Mouse (Mus musculus): Measurements from ENCODE around the gene Padi4.

The Padi4 gene

GRCm38 (mm10) chr4:140774025-140774800 is at the start of gene Padi4:
Gene Padi4, minus strand, starts transcription at chr4:140774236.
- DNase-seq (ENCODE audit: low spot score in 2 of 2) = no peak

DNA sequence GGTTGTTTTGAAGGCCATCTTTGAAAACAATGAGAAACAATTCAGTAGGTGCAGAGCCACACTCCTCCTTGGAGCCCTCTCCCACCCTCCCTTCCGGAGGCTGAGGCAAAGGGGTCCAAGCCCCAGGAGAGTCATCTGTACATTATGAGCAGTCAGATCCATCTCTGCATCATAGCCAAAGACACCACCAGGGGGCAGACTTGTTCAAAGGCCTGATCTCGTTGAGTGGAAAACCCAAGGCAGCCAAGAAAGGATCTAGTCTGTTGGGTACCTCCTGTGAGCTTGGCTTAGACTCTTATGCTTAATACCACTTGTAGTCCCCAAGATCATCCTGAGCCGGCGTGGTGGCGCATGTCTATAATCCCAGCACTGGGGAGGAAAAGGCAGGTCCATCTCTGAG is 48.0 kb upstream of the Padi4 start:
- peak; percentile 65 to 86 for DNase-seq (ENCODE audit: low spot score in 2 of 2)

DNA sequence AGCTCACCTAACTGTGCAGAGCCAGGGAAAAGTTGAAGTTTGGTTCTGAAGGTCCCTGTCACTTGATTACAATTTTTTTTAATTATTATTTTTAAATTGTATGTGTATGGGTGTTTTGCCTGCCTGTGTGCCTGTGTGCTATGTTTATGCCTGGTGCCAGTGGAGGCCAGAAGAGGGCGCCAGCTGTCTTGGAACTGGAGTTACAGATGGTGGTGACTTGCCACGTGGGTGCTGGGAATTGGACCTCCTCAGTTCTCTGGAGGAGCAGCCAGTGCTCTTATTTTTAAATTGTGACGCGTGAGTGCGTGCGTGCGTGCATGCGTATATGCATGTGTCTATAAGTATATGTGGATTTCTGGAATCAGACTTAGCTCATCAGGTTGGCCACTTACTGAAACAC is 43.4 kb upstream of the Padi4 start:
- DNase-seq (ENCODE audit: low spot score in 2 of 2) = no peak

DNA sequence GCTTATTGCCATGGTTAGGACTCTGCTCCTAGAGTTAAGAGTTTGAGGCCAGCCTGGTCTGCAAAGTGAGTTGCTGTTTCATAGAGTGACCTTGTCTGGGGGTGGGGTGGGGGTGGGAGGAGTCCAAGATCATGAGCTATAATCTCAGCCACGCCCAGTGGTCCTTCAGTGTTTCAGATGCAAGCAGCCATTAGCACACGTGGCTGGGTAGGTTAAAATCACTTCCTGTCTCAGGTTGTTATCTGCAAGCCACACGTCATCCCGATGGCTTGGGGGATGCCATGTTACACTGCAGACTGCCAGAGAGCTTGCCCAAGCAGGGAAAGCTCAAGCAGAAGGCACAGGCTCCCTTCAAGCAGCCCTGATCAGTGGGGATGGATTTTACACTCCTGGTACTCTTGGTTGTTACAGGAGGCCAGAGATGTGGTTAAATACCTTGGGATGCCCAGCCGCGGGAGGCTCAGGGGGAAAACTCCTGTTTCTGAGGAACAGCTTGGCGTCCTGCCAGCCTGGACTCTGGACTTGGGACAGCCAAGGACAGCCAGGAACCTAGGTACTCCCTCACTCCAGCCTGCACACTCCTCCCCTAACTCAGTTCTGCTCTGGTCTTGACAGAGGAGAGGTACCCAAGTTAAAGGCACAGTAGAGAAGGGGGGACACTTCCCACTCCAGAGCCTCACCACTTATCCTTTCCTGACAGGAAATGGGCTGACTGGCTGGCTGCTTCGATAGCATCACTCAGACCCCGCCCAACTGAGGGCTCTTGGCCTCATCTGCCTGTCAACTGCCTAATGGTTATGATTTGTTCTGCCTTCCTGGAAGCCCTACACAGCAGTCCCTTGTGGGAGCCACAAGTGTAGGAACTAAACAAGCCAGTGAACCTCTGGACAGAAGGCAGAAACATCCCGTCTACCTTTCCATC is 42.2 kb upstream of the Padi4 start:
- peak in 1 of 2 experiments; percentile 27 for DNase-seq (ENCODE audit: low spot score in 2 of 2)

- DNase-seq (ENCODE audit: low spot score in 2 of 2) = no peak
Observed at GRCm38 (mm10) chr4:140815496-140815895, 41.5 kb upstream of the Padi4 start.

DNA sequence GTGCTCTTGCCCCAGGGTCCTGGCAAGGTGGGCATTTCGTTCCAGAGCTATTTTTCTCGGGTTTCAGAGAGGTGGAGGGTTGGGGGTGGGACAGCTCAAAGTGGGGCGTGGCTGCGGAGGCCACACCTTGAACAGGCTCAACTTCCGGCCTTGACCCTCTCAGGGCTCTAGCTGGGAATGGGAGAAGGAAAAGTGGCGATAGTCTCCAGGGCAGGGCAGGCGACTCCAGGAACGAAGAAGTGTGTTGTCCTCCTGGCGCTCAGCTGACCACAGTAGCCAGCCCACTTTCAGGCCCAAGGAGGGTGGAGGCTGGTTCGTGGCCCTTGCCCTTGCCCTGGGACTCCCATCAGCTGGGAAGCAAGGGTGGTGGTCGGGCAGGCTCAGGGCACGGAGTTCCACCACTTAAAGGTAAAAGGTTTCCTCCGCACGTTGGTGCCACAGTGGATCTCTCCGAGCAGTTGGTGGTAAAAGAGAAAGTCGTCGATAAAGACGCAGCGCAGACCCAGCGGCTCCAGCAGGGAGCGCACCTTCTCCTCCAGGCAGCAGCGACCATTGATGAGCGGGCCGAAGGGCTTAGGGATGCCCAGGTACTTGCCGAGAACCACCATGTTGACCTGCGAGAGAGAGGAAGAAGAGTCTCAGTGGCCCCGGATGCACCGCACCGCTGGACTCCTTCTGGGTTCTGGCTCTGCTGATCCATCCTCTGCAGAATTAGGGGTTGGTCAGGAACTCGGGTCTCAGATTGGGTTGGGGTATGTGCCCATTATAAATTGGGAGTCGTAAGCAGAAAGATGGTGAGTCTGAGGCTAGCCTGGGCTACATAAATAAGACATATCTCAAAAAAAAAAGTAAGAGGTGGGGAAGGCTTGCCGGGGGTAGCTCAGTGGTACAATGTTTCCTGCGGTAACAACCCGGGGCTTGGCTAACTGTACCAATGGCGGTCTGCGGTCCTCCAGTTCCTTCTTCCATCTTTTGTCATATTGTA is 40.5 kb upstream of the Padi4 start:
- DNase-seq (ENCODE audit: low spot score in 2 of 2) = peak; percentile 62 to 82

DNA sequence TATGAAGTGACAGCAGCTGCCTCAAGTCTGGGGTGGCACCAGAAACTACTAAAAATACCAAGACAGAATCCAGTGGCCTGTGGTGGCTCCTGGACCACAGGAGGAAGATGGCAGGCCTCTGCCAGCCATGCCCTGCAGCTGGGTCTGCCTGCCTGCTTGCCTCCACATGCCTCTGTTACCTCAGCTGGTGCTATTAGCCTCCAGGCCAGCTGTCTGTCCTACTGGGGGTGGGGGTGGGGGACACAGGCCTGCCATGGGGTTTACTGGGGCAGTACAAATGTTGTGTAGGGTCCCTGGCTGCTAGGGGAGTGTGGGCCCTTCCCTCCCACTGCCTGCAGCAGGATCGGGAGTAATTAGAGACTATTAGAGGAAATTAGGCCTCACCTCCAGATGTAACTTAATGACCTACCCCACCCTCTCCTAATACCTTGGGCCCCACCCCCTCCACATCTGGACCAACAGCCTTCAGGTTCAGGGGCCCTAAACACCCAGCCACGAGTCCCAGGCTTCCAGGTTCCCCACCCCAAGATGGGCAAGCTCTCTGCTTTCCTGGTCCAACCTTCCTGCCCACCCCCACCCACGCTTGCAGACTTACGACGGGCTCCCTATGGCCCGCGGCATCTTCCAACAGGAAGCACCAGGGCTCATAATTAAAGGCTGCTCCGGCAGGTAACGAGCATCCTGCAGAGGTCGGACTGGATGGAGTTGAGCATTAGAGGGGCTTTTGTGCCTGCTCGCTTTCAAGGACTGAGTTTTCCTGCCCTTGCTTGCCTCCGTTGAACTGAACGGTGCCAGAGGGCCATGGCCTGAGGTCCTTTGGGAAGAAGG is 39.5 kb upstream of the Padi4 start:
- no peak for DNase-seq (ENCODE audit: low spot score in 2 of 2)

- no peak for DNase-seq (ENCODE audit: low spot score in 2 of 2)
Observed at GRCm38 (mm10) chr4:140812609-140813008, 38.6 kb upstream of the Padi4 start.

DNA sequence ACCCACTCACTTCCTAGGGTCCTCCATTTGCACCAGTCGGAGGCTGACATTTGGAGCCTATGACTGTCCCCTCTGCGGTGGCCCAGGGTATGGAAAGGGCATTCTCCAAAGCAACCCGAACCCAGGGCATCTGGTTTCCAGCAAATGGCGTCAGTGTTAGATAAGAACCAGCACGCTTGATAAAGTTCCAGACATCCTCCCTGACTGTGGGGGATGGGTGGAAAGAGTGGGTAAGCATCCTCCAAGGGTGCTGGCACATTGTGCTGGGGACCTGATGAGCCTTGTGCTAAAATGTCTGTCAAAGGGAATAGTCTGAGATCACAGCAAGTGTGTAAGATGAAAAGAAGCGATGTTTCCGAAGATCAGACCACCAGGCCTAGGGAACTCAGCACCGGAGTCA is 38.2 kb upstream of the Padi4 start:
- no peak for DNase-seq (ENCODE audit: low spot score in 2 of 2)

GRCm38 (mm10) chr4:140810458-140811260 is 36.6 kb upstream of the Padi4 start, which contains the start of gene Padi3:
Gene Padi3, minus strand, starts transcription at chr4:140810648.
- DNase-seq (ENCODE audit: low spot score in 2 of 2) = no peak

DNA sequence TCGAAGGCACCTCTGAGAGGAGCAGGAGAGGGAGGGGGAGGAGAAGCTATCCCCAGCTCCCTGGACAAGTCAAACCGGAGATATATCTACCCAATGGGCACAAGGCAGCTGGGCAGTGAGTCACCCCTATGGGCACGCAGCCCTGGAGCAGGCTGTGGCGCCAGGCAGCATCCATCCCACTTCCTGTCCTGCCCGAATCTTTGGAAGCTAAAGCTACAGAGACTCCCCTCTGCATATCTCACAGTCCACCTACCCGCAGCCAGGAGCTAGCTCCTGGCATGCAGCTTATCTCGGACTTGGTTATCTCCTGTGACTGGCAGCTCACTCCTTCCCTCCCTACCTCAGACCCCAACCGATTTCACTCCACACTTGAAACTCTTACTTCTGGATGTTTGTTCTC is 35.1 kb upstream of the Padi4 start:
- DNase-seq (ENCODE audit: low spot score in 2 of 2) = no peak

DNA sequence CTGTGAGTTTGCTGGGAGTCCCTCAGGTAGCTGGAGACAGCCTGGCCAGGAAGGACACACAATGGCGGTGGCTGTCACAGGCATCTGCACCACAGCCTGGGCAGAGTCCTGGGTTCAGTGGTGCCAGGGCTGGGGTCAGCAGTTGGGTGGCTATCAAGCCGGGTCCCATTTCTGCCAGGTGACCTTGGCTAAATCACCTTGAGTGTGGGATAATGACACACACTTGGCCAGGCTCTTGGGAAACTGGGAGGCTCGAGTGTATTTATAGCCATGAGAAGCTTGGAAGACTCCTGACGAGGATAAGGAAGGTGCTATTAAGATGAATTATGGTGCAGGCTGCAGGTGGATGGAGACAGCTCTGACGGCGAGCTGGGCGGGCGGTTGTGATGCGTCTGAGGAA is 30.6 kb upstream of the Padi4 start:
- DNase-seq (ENCODE audit: low spot score in 2 of 2) = no peak

DNA sequence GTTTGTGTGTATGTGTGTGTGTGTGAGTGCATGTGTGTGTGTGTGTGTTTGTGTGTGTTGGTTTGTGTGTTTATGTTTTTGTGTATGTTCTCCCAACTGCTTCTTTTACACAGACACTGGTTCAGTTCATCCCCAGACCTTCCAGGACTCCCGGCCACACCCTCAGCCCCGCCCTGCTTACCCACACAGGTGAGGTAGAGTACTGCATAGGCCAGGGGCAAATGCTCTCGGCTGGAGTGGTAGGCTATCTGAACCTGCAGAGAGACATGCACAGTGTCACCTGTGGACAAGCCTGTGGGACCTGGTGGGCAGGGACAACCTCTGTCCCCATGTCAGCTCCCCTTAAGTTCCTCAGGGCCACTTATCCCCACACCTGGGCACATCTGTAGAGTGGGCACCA is 27.3 kb upstream of the Padi4 start:
- no peak for DNase-seq (ENCODE audit: low spot score in 2 of 2)

DNA sequence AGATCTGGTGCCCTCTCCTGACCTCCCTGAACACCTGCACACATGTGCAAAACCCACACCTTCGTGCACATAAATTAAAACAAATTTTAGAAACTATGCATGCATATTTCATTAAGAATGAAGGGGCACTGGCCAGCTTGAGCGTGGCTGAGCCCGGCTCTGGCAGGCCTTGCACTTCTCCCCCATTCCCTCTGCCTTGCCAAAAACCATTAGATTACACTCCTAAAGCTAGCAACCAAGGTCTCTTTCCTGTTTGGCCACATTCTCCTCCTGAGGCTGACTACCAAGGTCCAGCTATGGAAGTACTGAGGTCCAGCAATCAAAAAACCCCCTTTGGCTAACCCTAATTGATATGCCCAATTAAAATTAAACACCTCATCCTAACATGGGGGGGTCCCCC is 22.8 kb upstream of the Padi4 start:
- no peak for DNase-seq (ENCODE audit: low spot score in 2 of 2)

DNA sequence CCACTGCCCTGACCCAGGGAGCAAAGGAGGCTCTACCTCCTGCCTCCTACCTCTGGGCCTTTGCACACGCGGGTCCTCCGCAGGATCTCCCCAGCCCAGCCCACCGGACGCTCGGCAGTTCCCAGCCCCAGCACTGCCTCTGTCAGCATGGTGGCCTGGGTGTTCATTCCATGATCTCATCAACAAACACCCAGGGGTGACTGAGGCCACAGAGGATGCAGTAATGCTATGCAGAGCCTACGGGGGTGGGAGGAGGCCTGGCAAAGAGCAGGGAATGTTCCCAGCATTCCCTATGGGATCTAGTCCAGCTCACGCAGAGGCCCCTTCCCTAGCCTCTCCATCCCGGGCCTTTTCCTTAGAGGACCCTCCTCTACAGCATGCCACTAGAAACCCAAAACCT is 20.6 kb upstream of the Padi4 start:
- DNase-seq (ENCODE audit: low spot score in 2 of 2) = no peak

DNA sequence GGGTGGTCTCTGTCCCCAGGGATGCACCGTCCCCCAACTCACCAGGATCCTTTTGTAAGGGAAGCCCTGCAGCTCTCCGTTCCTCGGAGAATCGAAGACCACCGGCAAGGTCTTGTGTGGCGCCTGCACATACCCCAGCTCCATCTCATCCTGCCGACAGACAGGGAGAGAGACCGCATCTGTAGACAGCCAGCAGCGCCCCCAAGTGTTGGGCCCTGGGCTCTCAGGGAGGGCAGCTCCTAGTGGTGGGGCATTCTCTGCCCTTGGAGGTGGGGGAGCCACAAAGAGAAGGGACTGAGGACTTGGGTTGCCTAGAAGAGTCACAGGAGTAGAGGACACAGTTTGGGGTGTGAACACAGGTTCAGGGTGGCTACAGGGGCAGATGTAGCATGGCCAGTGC is 19.8 kb upstream of the Padi4 start:
- no peak for DNase-seq (ENCODE audit: low spot score in 2 of 2)

- no peak for DNase-seq (ENCODE audit: low spot score in 2 of 2)
Observed at GRCm38 (mm10) chr4:140792584-140792983, 18.5 kb upstream of the Padi4 start.

GRCm38 (mm10) chr4:140791071-140791470 is 17.0 kb upstream of the Padi4 start:
- no peak for DNase-seq (ENCODE audit: low spot score in 2 of 2)

GRCm38 (mm10) chr4:140789983-140790382 is 15.9 kb upstream of the Padi4 start:
- DNase-seq (ENCODE audit: low spot score in 2 of 2) = no peak

DNA sequence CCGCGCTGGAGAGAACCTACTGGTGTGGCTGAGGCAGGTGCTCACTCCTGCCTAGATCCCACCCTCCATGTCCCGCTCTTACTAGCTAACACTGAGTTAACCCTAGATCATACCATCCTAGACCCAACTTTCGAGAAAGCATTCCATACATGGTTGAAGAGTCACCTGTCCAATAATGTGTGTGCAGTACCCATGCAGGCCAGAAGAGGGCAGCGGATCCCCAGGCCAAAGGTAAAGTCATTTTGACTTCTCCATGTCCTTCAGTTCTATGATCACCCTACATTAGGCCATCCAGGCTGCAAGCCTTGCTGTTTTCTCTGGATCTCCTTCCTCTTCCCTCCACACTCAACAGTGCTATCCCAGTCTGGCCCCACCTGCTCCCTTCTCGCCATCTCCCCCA is 14.9 kb upstream of the Padi4 start:
- DNase-seq (ENCODE audit: low spot score in 2 of 2) = peak; percentile 76 to 92
